Mouse (Mus musculus) gastrocnemius, postnatal 14 days (tissue): ENCODE results near the gene Pik3ip1. TPM values are rescaled to one million over a fixed set of nuclear protein-coding genes. Genes with fewer than 3 reads are reported as not detected.

Source experiments
- total RNA-seq, 2 experiments: library from RNA; stranded (reverse); gene quantifications; 2 replicates each; pipeline ENCODE4 v1.2.3; 2021

Gene Pik3ip1
- total RNA-seq, 2 experiments from 2014 or later, result 10.4 to 13.0 TPM

Other genes starting within 250 kb of the Pik3ip1 start
- gene Sfi1, start 136.9 kb upstream of the Pik3ip1 start, total RNA-seq, result 10 to 100 TPM in 1 of 2 experiments, 1 to 10 TPM in 1; 9.6 to 10.9 TPM
- gene Eif4enif1, start 128.0 kb upstream of the Pik3ip1 start, total RNA-seq, result 10 to 100 TPM; 23.6 to 26.2 TPM
- gene Drg1, start 64.0 kb upstream of the Pik3ip1 start, total RNA-seq, result 10 to 100 TPM; 38.9 to 40.4 TPM
- 10 to 100 TPM; 11.8 to 12.8 TPM for gene Patz1, start 41.5 kb upstream of the Pik3ip1 start, total RNA-seq
- gene Limk2, start 78.8 kb downstream of the Pik3ip1 start, total RNA-seq, result 10 to 100 TPM; 13.2 to 13.6 TPM
- 10 to 100 TPM; 16.5 to 17.2 TPM for gene Rnf185, start 122.0 kb downstream of the Pik3ip1 start, total RNA-seq
- gene Pla2g3, start 157.9 kb downstream of the Pik3ip1 start, total RNA-seq, result under 1 TPM in 1 of 2 experiments, not detected in 1; 0.09 TPM
- 1 to 10 TPM; 1.9 to 2.9 TPM for gene Inpp5j, start 174.4 kb downstream of the Pik3ip1 start, total RNA-seq
- gene Selenom, start 184.3 kb downstream of the Pik3ip1 start, total RNA-seq, result 10 to 100 TPM; 27.5 to 38.5 TPM
- gene Smtn, start 210.2 kb downstream of the Pik3ip1 start, total RNA-seq, result 100 to 1,000 TPM in 1 of 2 experiments, 10 to 100 TPM in 1; 96.8 to 123 TPM